Mouse (Mus musculus): Measurements from ENCODE around the gene Pctp. TPM values are rescaled to one million over a fixed set of nuclear protein-coding genes. Genes with fewer than 3 reads are reported as not detected.
A peak's percentile ranks its signal among the peaks of the same experiment; 100 is the strongest.

Pctp gene
- total and polyA plus RNA-seq, 3 experiments = 24.6 to 31.8 (median 28.0) TPM

GRCm38 (mm10) chr11:89991661-89992060, 11.0 kb downstream of the Pctp start:
- H3K9me3 ChIP-seq (replicated peaks; ENCODE audit: low read length) = no peaks in the 10 kb centered on the region
- no peak overlapping the region for H3K9ac ChIP-seq (ENCODE audit: insufficient read depth, low read depth)
- TF ChIP-seq JUND (conservative IDR thresholded peaks at IDR 0.05; ENCODE audit: low read depth, low read length) = no peak
- no peak for TF ChIP-seq MYC (IDR thresholded peaks at IDR 0.05; ENCODE audit: low read depth, low read length)
- no peak for TF ChIP-seq IRF4 (IDR thresholded peaks at IDR 0.05; ENCODE audit: low read depth, low read length)
- TF ChIP-seq MAX (IDR thresholded peaks at IDR 0.05; ENCODE audit: low read length) = no peak
- TF ChIP-seq ETS1 (conservative IDR thresholded peaks at IDR 0.05; ENCODE audit: low read depth, low read length) = no peak
- TF ChIP-seq RCOR1 (conservative IDR thresholded peaks at IDR 0.05; ENCODE audit: low read depth, low read length) = no peak
- no peak for TF ChIP-seq MAZ (IDR thresholded peaks at IDR 0.05; ENCODE audit: low read depth, low read length)
- no peak for TF ChIP-seq POLR2A (IDR thresholded peaks at IDR 0.05; ENCODE audit: low read depth, low read length)
- TF ChIP-seq E2F4 (IDR thresholded peaks at IDR 0.05; ENCODE audit: insufficient replicate concordance, low read depth, low read length) = no peak
- no peak for TF ChIP-seq MEF2A (IDR thresholded peaks at IDR 0.05; ENCODE audit: borderline replicate concordance, low read depth, low read length)
- no peak for TF ChIP-seq UBTF (IDR thresholded peaks at IDR 0.05; ENCODE audit: low read depth, low read length)
- no peak for TF ChIP-seq USF2 (conservative IDR thresholded peaks at IDR 0.05; ENCODE audit: low read depth, low read length)
- TF ChIP-seq EP300 (IDR thresholded peaks at IDR 0.05; ENCODE audit: low read length) = no peak
- TF ChIP-seq USF1 (IDR thresholded peaks at IDR 0.05; ENCODE audit: low read depth, low read length) = no peak
- no peak for TF ChIP-seq KAT2A (IDR thresholded peaks at IDR 0.05; ENCODE audit: insufficient replicate concordance, low read length)
- no peak for TF ChIP-seq JUN (IDR thresholded peaks at IDR 0.05; ENCODE audit: insufficient read depth, low read depth, low read length)
- no peak for TF ChIP-seq CHD1 (IDR thresholded peaks at IDR 0.05; ENCODE audit: low read depth, low read length)
- TF ChIP-seq CHD2 (IDR thresholded peaks at IDR 0.05; ENCODE audit: low read length) = no peak
- H3K36me3 ChIP-seq (replicated peaks in 1 of 2; ENCODE audit: control insufficient read depth in 1 of 2, insufficient read depth in 1 of 2, low read length in 1 of 2) = peaks cover 0 to 22% of the 10 kb centered on the region in 2 experiments
- H3K27me3 ChIP-seq (replicated peaks) = no peaks in the 10 kb centered on the region
- no peak overlapping the region for H3K27ac ChIP-seq (ENCODE audit: insufficient read depth, low read depth)
- H3K4me2 ChIP-seq (ENCODE audit: insufficient read depth, low read depth, poor library complexity, severe bottlenecking) = no peak overlapping the region
- H3K79me2 ChIP-seq (replicated peaks; ENCODE audit: control insufficient read depth, extremely low read depth, insufficient read depth, poor library complexity, severe bottlenecking) = no peaks in the 10 kb centered on the region; the same call in 1 of the 2 replicates
- H3K4me3 ChIP-seq (replicated peaks in 1 of 3; ENCODE audit: low read depth in 2 of 3, low read length in 2 of 3, poor library complexity in 1 of 3) = no peak overlapping the region
- in situ Hi-C loops (cut with MboI; ENCODE audit: low pct_ligation_motif_present, low pct_unique_long_range_greater_than_20kb, low sequenced_read_pairs) (loop anchor here (25.0 kb wide), 1 partner anchor 621 kb away; no protein-coding TSS in a partner anchor), dilution Hi-C loops (cut with MboI; ENCODE audit: extremely low pct_ligation_motif_present, extremely low pct_unique_long_range_greater_than_20kb, low sequenced_read_pairs) (no loop called here)
- peaks cover 0 to 23% of the 10 kb centered on the region in 2 experiments; a peak in 2 of 4 replicates for H3K4me1 ChIP-seq (ENCODE audit: control insufficient read depth in 1 of 2, insufficient read depth in 2 of 2)
- no peak for DNase-seq (ENCODE audit: extremely low read depth)

GRCm38 (mm10) chr11:89988936-89989589, 13.6 kb downstream of the Pctp start:
- no peak for TF ChIP-seq RCOR1 (conservative IDR thresholded peaks at IDR 0.05; ENCODE audit: low read depth, low read length)
- TF ChIP-seq CTCF (conservative IDR thresholded peaks at IDR 0.05 in 1 of 2, IDR thresholded peaks at IDR 0.05 in 1 of 2; ENCODE audit: low read depth in 2 of 2, low read length in 2 of 2) = peak; percentile 95 to 98
- TF ChIP-seq USF2 (conservative IDR thresholded peaks at IDR 0.05; ENCODE audit: low read depth, low read length) = 0 out of 2 replicates have a peak, but pooled peaks have one; percentile 7
- TF ChIP-seq IRF4 (IDR thresholded peaks at IDR 0.05; ENCODE audit: low read depth, low read length) = peak; percentile 39; the same call in 1 of the 2 replicates
- TF ChIP-seq UBTF (IDR thresholded peaks at IDR 0.05; ENCODE audit: low read depth, low read length) = no peak
- TF ChIP-seq ZC3H11A (IDR thresholded peaks at IDR 0.05; ENCODE audit: low read depth, low read length) = peak; percentile 82
- peak; percentile 98 for TF ChIP-seq SMC3 (IDR thresholded peaks at IDR 0.05; ENCODE audit: low read depth, low read length)
- 0 out of 2 replicates have a peak, but pooled peaks have one; percentile 36 for TF ChIP-seq ELF1 (IDR thresholded peaks at IDR 0.05; ENCODE audit: low read depth, low read length)
- no peak overlapping the region for H3K9ac ChIP-seq (ENCODE audit: insufficient read depth, low read depth)
- in situ Hi-C loops (cut with MboI; ENCODE audit: low pct_ligation_motif_present, low pct_unique_long_range_greater_than_20kb, low sequenced_read_pairs) (loop anchor here (5.0 to 25.0 kb wide), 2 partner anchors 178 to 623 kb away; no protein-coding TSS in a partner anchor), dilution Hi-C loops (cut with MboI; ENCODE audit: extremely low pct_ligation_motif_present, extremely low pct_unique_long_range_greater_than_20kb, low sequenced_read_pairs) (no loop called here)
- peak; percentile 78 for DNase-seq (ENCODE audit: extremely low read depth)
- peaks cover 0 to 26% of the 10 kb centered on the region in 2 experiments for H3K36me3 ChIP-seq (replicated peaks in 1 of 2; ENCODE audit: control insufficient read depth in 1 of 2, insufficient read depth in 1 of 2, low read length in 1 of 2)
- peaks cover 11 to 39% of the 10 kb centered on the region in 2 experiments for H3K4me1 ChIP-seq (ENCODE audit: control insufficient read depth in 1 of 2, insufficient read depth in 2 of 2)
- no peak overlapping the region for H3K4me2 ChIP-seq (ENCODE audit: insufficient read depth, low read depth, poor library complexity, severe bottlenecking)
- H3K79me2 ChIP-seq (replicated peaks; ENCODE audit: control insufficient read depth, extremely low read depth, insufficient read depth, poor library complexity, severe bottlenecking) = no peaks in the 10 kb centered on the region; the same call in 1 of the 2 replicates
- H3K9me3 ChIP-seq (replicated peaks; ENCODE audit: low read length) = no peaks in the 10 kb centered on the region
- no peak overlapping the region for H3K27ac ChIP-seq (ENCODE audit: insufficient read depth, low read depth)
- no peak overlapping the region for H3K4me3 ChIP-seq (replicated peaks in 1 of 3; ENCODE audit: low read depth in 2 of 3, low read length in 2 of 3, poor library complexity in 1 of 3)
- no peaks in the 10 kb centered on the region for H3K27me3 ChIP-seq (replicated peaks)

Data from CH12.LX (cell line).